Mouse (Mus musculus): ENCODE measurements around the gene Nckap1l. TPM values are rescaled to one million over a fixed set of nuclear protein-coding genes. Genes with fewer than 3 reads are reported as not detected.
A peak's percentile ranks its signal among the peaks of the same experiment; 100 is the strongest.

Gene Nckap1l
- polyA plus RNA-seq, 1 experiment from 2014 or later: 1.3 TPM

GRCm38 (mm10) chr15:103537822-103538213, 84.2 kb downstream of the Nckap1l start, which contains the start of gene Ppp1r1a:
Ppp1r1a (minus strand) TSS chr15:103538003.
- Histone ChIP-seq H3K27me3 (ENCODE audit: control insufficient read depth, insufficient read depth, low read length) (peaks cover 17% of the 10 kb centered on the region), H3K36me3 (ENCODE audit: control insufficient read depth, insufficient read depth, low read length) (no peaks in the 10 kb centered on the region), H3K9ac (ENCODE audit: low read length) (peak within 1 kb of the TSS; percentile 61), H3K27ac (replicated peaks; ENCODE audit: low read depth, low read length) (no peak within 1 kb of the TSS), H3K4me1 (ENCODE audit: control insufficient read depth, insufficient read depth, low read length) (0 out of 2 replicates have a peak, but pooled peaks cover 6% of the 10 kb centered on the region), H3K4me3 (ENCODE audit: low read depth, low read length) (peak within 1 kb of the TSS; percentile 52), H3K4me2 (ENCODE audit: low read depth, severe bottlenecking) (peak within 1 kb of the TSS; percentile 96), H3K9me3 (ENCODE audit: control insufficient read depth, low read length) (no peaks in the 10 kb centered on the region)
- 0% methylated on average over 36 of the region's 36 CpGs for WGBS
- peak; percentile 78 for ATAC-seq (ENCODE audit: insufficient number of reproducible peaks, low FRiP score, low TSS enrichment, low read depth)
- DNase-seq (ENCODE audit: low spot score): peak; percentile 81

DNA sequence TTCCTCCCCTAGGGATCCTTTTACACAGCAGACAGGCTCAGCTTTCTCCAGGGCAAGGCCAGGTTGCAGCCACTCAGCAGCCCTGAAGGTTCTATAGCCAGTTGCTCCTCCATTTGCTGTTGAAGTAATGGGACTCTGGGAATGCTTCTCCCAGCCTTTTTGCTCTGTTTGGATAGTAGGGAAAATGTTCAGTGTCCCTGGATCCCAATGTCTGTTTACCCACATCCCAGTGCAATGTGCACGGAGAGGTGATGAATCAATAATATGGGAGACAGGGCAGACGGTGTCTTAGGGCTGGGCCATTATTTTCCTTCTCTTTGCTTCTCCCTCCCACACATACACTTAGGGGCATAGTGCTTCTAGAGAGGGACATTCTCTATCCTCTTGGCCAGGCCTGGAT, 85.7 kb downstream of the Nckap1l start:
- H3K27me3 ChIP-seq (ENCODE audit: control insufficient read depth, insufficient read depth, low read length): peaks cover 17% of the 10 kb centered on the region
- H3K4me3 ChIP-seq (ENCODE audit: low read depth, low read length): no peak overlapping the region
- no peak overlapping the region for H3K4me2 ChIP-seq (ENCODE audit: low read depth, severe bottlenecking)
- H3K36me3 ChIP-seq (ENCODE audit: control insufficient read depth, insufficient read depth, low read length): no peaks in the 10 kb centered on the region
- H3K4me1 ChIP-seq (ENCODE audit: control insufficient read depth, insufficient read depth, low read length): 0 out of 2 replicates have a peak, but pooled peaks cover 6% of the 10 kb centered on the region
- H3K27ac ChIP-seq (replicated peaks; ENCODE audit: low read depth, low read length): no peak overlapping the region
- 69% methylated on average over 2 of the region's 2 CpGs for WGBS
- no peak overlapping the region for H3K9ac ChIP-seq (ENCODE audit: low read length)
- ATAC-seq (ENCODE audit: insufficient number of reproducible peaks, low FRiP score, low TSS enrichment, low read depth): no peak
- no peak for DNase-seq (ENCODE audit: low spot score)
- H3K9me3 ChIP-seq (ENCODE audit: control insufficient read depth, low read length): no peaks in the 10 kb centered on the region

GRCm38 (mm10) chr15:103540646-103541045, 87.1 kb downstream of the Nckap1l start:
- Histone ChIP-seq H3K27ac (replicated peaks; ENCODE audit: low read depth, low read length) (no peak overlapping the region), H3K9me3 (ENCODE audit: control insufficient read depth, low read length) (no peaks in the 10 kb centered on the region), H3K4me1 (ENCODE audit: control insufficient read depth, insufficient read depth, low read length) (0 out of 2 replicates have a peak, but pooled peaks cover 6% of the 10 kb centered on the region), H3K27me3 (ENCODE audit: control insufficient read depth, insufficient read depth, low read length) (peaks cover 17% of the 10 kb centered on the region), H3K36me3 (ENCODE audit: control insufficient read depth, insufficient read depth, low read length) (no peaks in the 10 kb centered on the region), H3K4me3 (ENCODE audit: low read depth, low read length) (no peak overlapping the region), H3K9ac (ENCODE audit: low read length) (no peak overlapping the region), H3K4me2 (ENCODE audit: low read depth, severe bottlenecking) (no peak overlapping the region)
- WGBS: 82% methylated on average over 1 of the region's 1 CpGs
- no peak for DNase-seq (ENCODE audit: low spot score)
- ATAC-seq (ENCODE audit: insufficient number of reproducible peaks, low FRiP score, low TSS enrichment, low read depth): no peak

DNA sequence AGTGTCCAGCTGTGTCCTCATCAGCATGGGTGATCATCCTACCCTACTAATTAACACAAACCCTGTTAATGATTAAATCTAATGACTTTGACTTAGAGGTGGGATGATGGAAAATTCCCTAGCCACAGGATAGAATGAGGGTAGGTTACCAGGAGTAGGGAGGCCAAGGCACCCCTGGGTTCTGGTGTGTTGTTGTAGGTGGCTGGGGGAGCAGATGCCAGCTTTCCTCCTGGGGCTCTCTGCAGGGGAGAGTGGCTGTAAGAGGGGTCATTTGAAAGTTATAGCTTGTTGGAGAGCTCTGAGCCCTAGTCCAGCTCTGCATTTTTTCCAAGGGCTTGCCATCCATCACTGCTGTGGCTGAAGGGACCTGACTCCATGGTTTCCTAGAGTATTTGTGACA, 88.9 kb downstream of the Nckap1l start:
- ATAC-seq (ENCODE audit: insufficient number of reproducible peaks, low FRiP score, low TSS enrichment, low read depth): no peak

DNA sequence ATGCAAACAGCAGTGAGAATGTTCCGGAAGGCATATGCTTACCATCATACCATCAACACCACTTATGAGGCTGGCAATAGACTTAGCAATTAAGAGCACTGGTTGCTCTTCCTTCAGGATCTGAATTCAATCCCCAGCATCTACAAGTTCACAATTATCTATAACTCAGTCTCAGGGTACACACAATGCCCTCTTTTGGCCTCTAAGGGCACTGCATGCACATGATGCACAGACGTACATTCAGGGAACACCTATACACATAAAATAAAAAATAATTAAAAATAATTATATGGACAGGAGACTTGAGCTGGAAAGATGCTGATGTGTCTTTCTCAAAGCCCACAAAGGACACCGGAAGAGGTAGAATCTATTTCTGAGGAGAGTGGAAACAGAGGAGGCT, 94.4 kb downstream of the Nckap1l start:
- H3K4me2 ChIP-seq (ENCODE audit: low read depth, severe bottlenecking): no peak overlapping the region
- 85% methylated on average over 3 of the region's 3 CpGs for WGBS
- no peaks in the 10 kb centered on the region for H3K4me1 ChIP-seq (ENCODE audit: control insufficient read depth, insufficient read depth, low read length)
- DNase-seq (ENCODE audit: low spot score): peak; percentile 16
- no peak for ATAC-seq (ENCODE audit: insufficient number of reproducible peaks, low FRiP score, low TSS enrichment, low read depth)
- no peaks in the 10 kb centered on the region for H3K9me3 ChIP-seq (ENCODE audit: control insufficient read depth, low read length)
- H3K36me3 ChIP-seq (ENCODE audit: control insufficient read depth, insufficient read depth, low read length): no peaks in the 10 kb centered on the region
- no peak overlapping the region for H3K4me3 ChIP-seq (ENCODE audit: low read depth, low read length)
- H3K9ac ChIP-seq (ENCODE audit: low read length): no peak overlapping the region
- no peaks in the 10 kb centered on the region for H3K27me3 ChIP-seq (ENCODE audit: control insufficient read depth, insufficient read depth, low read length)
- no peak overlapping the region for H3K27ac ChIP-seq (replicated peaks; ENCODE audit: low read depth, low read length)

More for the DNA sequence above, 88.9 kb downstream of the Nckap1l start:
- DNase-seq (ENCODE audit: low spot score): no peak
- Histone ChIP-seq H3K4me3 (ENCODE audit: low read depth, low read length) (no peak overlapping the region), H3K36me3 (ENCODE audit: control insufficient read depth, insufficient read depth, low read length) (no peaks in the 10 kb centered on the region), H3K4me1 (ENCODE audit: control insufficient read depth, insufficient read depth, low read length) (no peaks in the 10 kb centered on the region), H3K4me2 (ENCODE audit: low read depth, severe bottlenecking) (no peak overlapping the region), H3K9ac (ENCODE audit: low read length) (no peak overlapping the region), H3K27me3 (ENCODE audit: control insufficient read depth, insufficient read depth, low read length) (peaks cover 5% of the 10 kb centered on the region), H3K9me3 (ENCODE audit: control insufficient read depth, low read length) (no peaks in the 10 kb centered on the region), H3K27ac (replicated peaks; ENCODE audit: low read depth, low read length) (no peak overlapping the region)

Other genes starting within 250 kb of the Nckap1l start
- 210 and 225 TPM in 2 replicates for gene Cbx5, start 214.0 kb upstream of the Nckap1l start, polyA plus RNA-seq (2014; fragmentation: Nextera tagmentation; extraction: Ambion mirVana)
- gene Hnrnpa1, start 213.4 kb upstream of the Nckap1l start, polyA plus RNA-seq (2014; fragmentation: Nextera tagmentation; extraction: Ambion mirVana): 1,585 and 1,592 TPM in 2 replicates
- gene Nfe2, start 195.4 kb upstream of the Nckap1l start, polyA plus RNA-seq (2014; fragmentation: Nextera tagmentation; extraction: Ambion mirVana): 5.4 and 7.7 TPM in 2 replicates
- 320 and 334 TPM in 2 replicates for gene Copz1, start 181.1 kb upstream of the Nckap1l start, polyA plus RNA-seq (2014; fragmentation: Nextera tagmentation; extraction: Ambion mirVana)
- 0.31 TPM in 1 of 2 replicates, not detected in the other for gene Gpr84, start 143.2 kb upstream of the Nckap1l start, polyA plus RNA-seq (2014; fragmentation: Nextera tagmentation; extraction: Ambion mirVana)
- 19.2 and 22.9 TPM in 2 replicates for gene Zfp385a, start 113.7 kb upstream of the Nckap1l start, polyA plus RNA-seq (2014; fragmentation: Nextera tagmentation; extraction: Ambion mirVana)
- gene Itga5, start 87.0 kb upstream of the Nckap1l start, polyA plus RNA-seq (2014; fragmentation: Nextera tagmentation; extraction: Ambion mirVana): 28.6 and 31.7 TPM in 2 replicates
- not detected in 2 replicates for gene Gtsf1, start 23.3 kb upstream of the Nckap1l start, polyA plus RNA-seq (2014; fragmentation: Nextera tagmentation; extraction: Ambion mirVana)
- gene Gtsf2, start 5.3 kb upstream of the Nckap1l start, polyA plus RNA-seq (2014; fragmentation: Nextera tagmentation; extraction: Ambion mirVana): not detected in 2 replicates
- gene Pde1b, start 49.2 kb downstream of the Nckap1l start, polyA plus RNA-seq (2014; fragmentation: Nextera tagmentation; extraction: Ambion mirVana): 3.0 and 3.5 TPM in 2 replicates
- 8.4 and 10.3 TPM in 2 replicates for gene Ppp1r1a, start 84.2 kb downstream of the Nckap1l start, polyA plus RNA-seq (2014; fragmentation: Nextera tagmentation; extraction: Ambion mirVana)
- not detected in 2 replicates for gene Glycam1, start 111.3 kb downstream of the Nckap1l start, polyA plus RNA-seq (2014; fragmentation: Nextera tagmentation; extraction: Ambion mirVana)

All from limb, embryonic 11.5 days (tissue).